Mouse (Mus musculus) limb, embryonic 14.5 days (tissue): ENCODE results near the gene Gpr179. TPM values are rescaled to one million over a fixed set of nuclear protein-coding genes. Genes with fewer than 3 reads are reported as not detected.
A peak's percentile ranks its signal among the peaks of the same experiment; 100 is the strongest.

Experiments used
- ATAC-seq: fragments of 200-750 bp; cut with Nextera tagmentation; 2 replicates; pipeline ENCODE4 v1.8.0; 2017; ENCODE audit warnings: low read depth, moderate number of reproducible peaks, moderate TSS enrichment; ENCODE audit not compliant: low FRiP score
- DNase-seq: peaks from one replicate; pipeline ENCODE4 v3.0.0-alpha.2; 2015; ENCODE audit warnings: low spot score
- H3K27ac ChIP-seq: fragments of 300-500 bp; sonication (generic); replicated peaks from 2 replicates; pipeline ENCODE4 v1.5.1; 2014; ENCODE audit warnings: low read depth, mild to moderate bottlenecking, low read length, moderate library complexity, mixed read lengths
- H3K27me3 ChIP-seq: fragments of 300-500 bp; sonication (generic); 2 replicates; pipeline ENCODE4 v1.6.1; 2014; ENCODE audit warnings: low read length, mixed read lengths; ENCODE audit not compliant: control insufficient read depth, insufficient read depth
- H3K36me3 ChIP-seq: fragments of 300-500 bp; sonication (generic); 2 replicates; pipeline ENCODE4 v1.6.1; 2014; ENCODE audit warnings: mild to moderate bottlenecking, low read length, moderate library complexity, mixed read lengths; ENCODE audit not compliant: control insufficient read depth, insufficient read depth
- H3K4me1 ChIP-seq: fragments of 300-500 bp; sonication (generic); 2 replicates; pipeline ENCODE4 v1.6.1; 2014; ENCODE audit warnings: antibody characterized with exemption, low read length, mixed read lengths; ENCODE audit not compliant: control insufficient read depth, insufficient read depth
- H3K4me2 ChIP-seq: fragments of 300-500 bp; sonication (generic); replicated peaks from 2 replicates; pipeline ENCODE4 v1.6.1; 2014; ENCODE audit warnings: low read depth, mild to moderate bottlenecking, low read length, moderate library complexity; ENCODE audit not compliant: severe bottlenecking
- H3K4me3 ChIP-seq: fragments of 300-500 bp; sonication (generic); replicated peaks from 2 replicates; pipeline ENCODE4 v1.5.1; 2014; ENCODE audit warnings: low read length
- H3K9ac ChIP-seq: fragments of 300-500 bp; sonication (generic); 2 replicates; pipeline ENCODE4 v1.6.1; 2014; ENCODE audit warnings: mild to moderate bottlenecking, low read depth, low read length, moderate library complexity; ENCODE audit not compliant: severe bottlenecking
- H3K9me3 ChIP-seq: fragments of 300-500 bp; sonication (generic); 2 replicates; pipeline ENCODE4 v1.6.1; 2016; ENCODE audit warnings: low read length; ENCODE audit not compliant: control insufficient read depth
- POLR2A ChIP-seq: fragments of 200-500 bp; IDR thresholded peaks from 2 replicates; pipeline ENCODE4 v1.8.0; 2012; ENCODE audit warnings: inconsistent platforms, mild to moderate bottlenecking, moderate library complexity, borderline replicate concordance; ENCODE audit not compliant: insufficient read depth, insufficient read length; ENCODE audit errors: extremely low read depth
- WGBS: fragments of 180-500 bp; shearing (Covaris S2); extraction: QIAGEN DNeasy Blood & Tissue Kit; methylation state at CpG from one replicate; pipeline ENCODE4 v1.1.7; 2014; 5-methylcytosine and 5-hydroxymethylcytosine counted together
- polyA plus RNA-seq, 2 experiments: library from polyadenylated mRNA; depleted of rRNA in 1 of 2; stranded (reverse) in 1 of 2; unstranded in 1 of 2; fragments of >200 nt; fragmentation: Nextera tagmentation in 1 of 2; extraction: Ambion mirVana in 1 of 2; gene quantifications; 2 replicates each; pipeline versions ENCODE4 v1.2.1 to v1.2.3; 2012 to 2014

The Gpr179 gene
- polyA plus RNA-seq, 2 experiments, result 0.07 to 0.09 TPM

DNA sequence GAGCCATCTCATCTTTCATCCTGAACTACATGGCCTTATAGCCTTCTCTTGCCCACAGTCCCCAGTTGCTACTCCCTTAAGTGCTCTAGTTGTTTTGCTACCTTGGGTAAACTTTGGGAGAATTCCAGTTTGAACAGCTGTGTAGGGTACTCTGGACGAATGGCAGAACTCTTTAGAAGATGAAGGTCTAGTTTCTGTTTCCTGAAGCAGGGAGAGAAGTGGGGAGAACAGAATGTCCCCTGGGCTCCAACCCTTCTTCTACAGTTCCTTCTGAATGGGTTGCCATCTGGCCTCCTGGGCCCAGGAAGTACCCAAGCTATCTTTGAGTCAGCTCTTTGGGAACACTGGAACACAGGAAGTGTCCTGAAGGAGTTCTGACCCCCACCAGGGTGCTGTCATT, 18.0 kb downstream of the Gpr179 start:
- Histone ChIP-seq H3K36me3 (peaks cover 15% of the 10 kb centered on the region), H3K4me3 (no peak overlapping the region), H3K4me1 (peaks cover 13% of the 10 kb centered on the region), H3K9me3 (no peaks in the 10 kb centered on the region), H3K4me2 (no peak overlapping the region), H3K27ac (no peak overlapping the region), H3K27me3 (no peaks in the 10 kb centered on the region), H3K9ac (no peak overlapping the region)
- WGBS, result 70% methylated on average over 1 of the region's 1 CpGs
- ATAC-seq (no peak), DNase-seq (no peak)
- no peak for TF ChIP-seq POLR2A

DNA sequence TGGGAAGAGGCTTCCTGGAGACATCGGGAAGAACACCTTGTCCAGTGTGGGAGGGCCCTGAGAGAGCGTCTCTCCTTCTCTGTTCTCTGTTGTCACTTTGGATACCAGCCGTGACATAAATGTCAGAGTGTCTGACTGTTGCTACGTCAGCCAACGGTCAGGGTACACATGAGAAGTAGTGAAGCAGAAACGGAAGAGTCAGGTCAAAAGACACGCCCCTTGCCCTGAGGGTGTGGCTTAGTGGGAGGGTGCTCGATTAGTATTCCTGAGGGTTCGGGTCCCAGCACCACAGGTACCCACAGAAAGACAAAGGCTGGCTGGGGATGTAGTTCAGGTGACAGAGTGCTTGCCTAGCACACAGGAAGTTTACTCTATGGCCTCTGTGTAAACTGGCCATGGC, 18.8 kb downstream of the Gpr179 start:
- H3K4me1 ChIP-seq, result peaks cover 5% of the 10 kb centered on the region
- ATAC-seq (no peak), DNase-seq (no peak)
- whole genome bisulfite sequencing, result 59% methylated on average over 9 of the region's 9 CpGs
- no peaks in the 10 kb centered on the region for H3K9me3 ChIP-seq
- H3K27me3 ChIP-seq, result no peaks in the 10 kb centered on the region
- H3K36me3 ChIP-seq, result peaks cover 23% of the 10 kb centered on the region
- H3K4me2 ChIP-seq, result no peak overlapping the region
- no peak for TF ChIP-seq POLR2A
- H3K4me3 ChIP-seq, result no peak overlapping the region
- no peak overlapping the region for H3K9ac ChIP-seq
- H3K27ac ChIP-seq, result no peak overlapping the region

DNA sequence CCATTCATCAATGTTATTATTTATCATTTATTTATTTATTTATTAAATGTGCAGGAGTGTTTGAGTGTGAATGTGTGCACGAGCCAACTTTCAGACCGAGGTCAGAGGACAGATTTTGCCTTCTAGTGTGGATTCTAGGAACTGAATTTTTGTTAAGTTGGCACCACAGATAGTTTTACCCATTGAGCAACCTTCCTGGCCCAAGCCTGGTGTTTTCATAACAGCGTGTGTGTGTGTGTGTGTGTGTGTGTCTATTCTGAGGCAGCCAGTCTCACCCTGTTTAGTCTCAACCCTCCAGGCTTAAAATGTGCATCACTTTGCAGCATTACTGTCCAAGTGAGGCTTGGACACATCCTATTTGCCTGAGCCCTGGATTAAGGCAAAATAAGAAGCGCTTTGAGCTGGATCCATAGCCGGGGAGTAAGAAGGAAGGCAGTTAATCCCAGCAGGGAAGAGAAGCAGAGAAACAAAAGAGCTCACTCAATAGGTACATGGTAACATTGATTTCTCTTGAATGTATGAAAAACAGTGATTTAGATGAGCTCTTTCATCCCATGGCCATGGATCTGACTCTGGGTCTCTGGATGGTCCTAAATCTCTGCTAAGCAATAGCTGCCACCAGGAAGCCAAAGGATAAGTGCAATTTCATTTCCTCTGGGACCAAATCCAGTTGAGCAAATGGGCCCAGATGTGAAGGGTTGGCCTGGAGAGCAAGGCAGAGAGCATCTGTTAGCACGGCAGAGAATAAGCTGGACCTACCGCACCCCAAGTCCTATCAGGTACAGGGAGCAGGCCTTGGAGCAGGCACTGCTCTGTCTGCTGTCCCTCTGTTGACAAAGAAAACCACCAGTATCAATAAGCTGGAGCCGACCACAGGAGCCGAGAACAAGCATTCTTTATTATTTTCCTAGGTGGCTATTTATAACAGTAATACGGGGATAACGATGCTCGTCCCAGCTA, 20.4 kb downstream of the Gpr179 start:
- H3K4me1 ChIP-seq, result peaks cover 3% of the 10 kb centered on the region; the same call in 1 of the 2 replicates
- H3K36me3 ChIP-seq, result peaks cover 37% of the 10 kb centered on the region
- no peaks in the 10 kb centered on the region for H3K9me3 ChIP-seq
- H3K27ac ChIP-seq, result no peak overlapping the region
- no peak overlapping the region for H3K4me3 ChIP-seq
- WGBS, result 74% methylated on average over 12 of the region's 12 CpGs
- DNase-seq, result no peak
- no peak overlapping the region for H3K4me2 ChIP-seq
- H3K9ac ChIP-seq, result no peak overlapping the region
- ATAC-seq, result no peak
- H3K27me3 ChIP-seq, result no peaks in the 10 kb centered on the region
- no peak for TF ChIP-seq POLR2A

DNA sequence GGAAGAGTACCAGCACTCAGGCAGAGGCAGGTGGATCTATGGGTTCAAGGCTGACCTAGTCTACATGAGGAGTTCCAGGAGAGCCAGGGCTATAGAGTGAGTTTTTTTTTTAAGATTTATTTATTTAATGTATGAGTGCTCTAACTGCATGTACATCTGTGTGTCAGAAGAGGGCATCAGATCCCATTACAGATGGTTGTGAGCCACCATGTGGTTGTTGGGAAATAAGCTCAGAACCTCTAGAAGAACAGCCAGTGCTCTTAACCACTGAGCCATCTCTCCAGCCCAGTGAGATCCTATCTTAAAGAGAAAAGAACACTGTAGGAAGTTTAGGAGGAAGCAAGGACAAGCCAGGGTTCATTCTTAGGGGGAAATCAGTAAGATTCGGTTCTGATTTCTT, 21.6 kb downstream of the Gpr179 start:
- peaks cover 49% of the 10 kb centered on the region for H3K36me3 ChIP-seq
- H3K4me3 ChIP-seq, result no peak overlapping the region
- H3K9me3 ChIP-seq, result no peaks in the 10 kb centered on the region
- H3K4me1 ChIP-seq, result no peaks in the 10 kb centered on the region
- WGBS, result 94% methylated on average over 1 of the region's 1 CpGs
- ATAC-seq, result no peak
- no peak for DNase-seq
- no peaks in the 10 kb centered on the region for H3K27me3 ChIP-seq
- H3K27ac ChIP-seq, result no peak overlapping the region
- no peak overlapping the region for H3K9ac ChIP-seq
- no peak overlapping the region for H3K4me2 ChIP-seq
- TF ChIP-seq POLR2A, result no peak

DNA sequence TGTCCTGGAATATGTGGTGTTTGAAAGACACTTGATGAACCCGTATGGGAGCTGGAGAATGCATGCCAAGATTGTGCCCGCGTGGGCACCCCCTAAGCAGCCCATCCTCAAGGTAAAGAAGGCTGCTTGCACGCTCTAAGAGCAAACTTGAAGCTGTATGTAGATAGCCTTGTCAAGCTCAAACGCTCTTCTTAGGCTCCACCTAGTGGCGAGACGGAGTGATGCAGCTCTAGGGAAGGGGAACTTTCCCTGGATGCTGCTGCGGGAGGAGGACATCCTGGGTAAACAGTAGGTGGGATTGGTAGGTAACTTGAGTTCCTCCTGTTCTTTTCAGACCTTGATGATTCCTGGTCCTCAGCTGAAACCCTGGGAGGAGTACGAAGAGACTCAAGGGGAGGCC, 23.7 kb downstream of the Gpr179 start:
- peaks cover 66% of the 10 kb centered on the region for H3K36me3 ChIP-seq
- ATAC-seq (no peak), DNase-seq (peak; percentile 54)
- 22% methylated on average over 9 of the region's 9 CpGs for WGBS
- no peak overlapping the region for H3K9ac ChIP-seq
- no peak overlapping the region for H3K27ac ChIP-seq
- H3K27me3 ChIP-seq, result no peaks in the 10 kb centered on the region
- H3K4me3 ChIP-seq, result no peak overlapping the region
- H3K9me3 ChIP-seq, result no peaks in the 10 kb centered on the region
- H3K4me1 ChIP-seq, result no peaks in the 10 kb centered on the region
- TF ChIP-seq POLR2A, result no peak
- H3K4me2 ChIP-seq, result no peak overlapping the region
